ENCODE assay signal across 19 mouse cellular contexts in genomic region chr8:108750806-108751205, GRCm38 (mm10).
DNase-seq lines count a peak whose midpoint lies in the region; ATAC-seq lines count a peak whose summit lies in the region.
"Had no signal": no experiment of that assay in that cellular context is flagged by ENCODE, and none has a peak within 500 bp of the region (broad histone marks: within the 10 kb centered on the region; RNA-seq: fewer than 3 reads in every experiment).

No protein-coding gene starts in this region.

- no peak overlapping the region for H3K27ac ChIP-seq in heart, embryonic 11.5 days (ENCODE audit: low read depth, low read length)
- H3K27ac ChIP-seq: embryonic facial prominence, embryonic 12.5 days; forebrain, embryonic 15.5 days had no signal

- no peak overlapping the region for H3K4me3 ChIP-seq in heart, embryonic 11.5 days (ENCODE audit: low read depth, low read length)
- H3K4me3 ChIP-seq: embryonic facial prominence, embryonic 12.5 days; forebrain, embryonic 15.5 days had no signal

- 88% methylated on average over 9 of the region's 9 CpGs for WGBS in heart, embryonic 11.5 days (ENCODE audit: insufficient replicate concordance)

- ATAC-seq in heart, embryonic 11.5 days (replicated peaks; ENCODE audit: insufficient number of reproducible peaks, low FRiP score, low TSS enrichment) = no peak
- ATAC-seq: forebrain, embryonic 15.5 days; hindbrain, embryonic 16.5 days; inflammation-experienced regulatory T-cells, adult 6 months had no signal

- peaks cover 24% of the 10 kb centered on the region for H3K4me1 ChIP-seq in heart, embryonic 11.5 days (ENCODE audit: control insufficient read depth, insufficient read depth, low read length)

- DNase-seq in heart, adult 11 months = peak; percentile 90
- DNase-seq in 3T3-L1 (ENCODE audit: low read depth, low spot score) = peak; percentile 27
- peak; percentile 23 to 29 for DNase-seq in gastrocnemius, adult 8-10 months (ENCODE audit: low spot score in 2 of 2)
- peak; percentile 39 to 53 for DNase-seq in gastrocnemius, postnatal 36 days
- DNase-seq in T-cell, adult 2 months (ENCODE audit: low spot score) = no peak
- DNase-seq in retina, embryonic 14.5 days (ENCODE audit: low spot score) = no peak
- DNase-seq in layer of hippocampus, adult 18-20 months (ENCODE audit: low spot score in 2 of 2) = no peak
- DNase-seq: adrenal gland, postnatal 14 days; cerebellum, adult 11-12 months; cerebellum, adult 9-10 months; cerebellum, postnatal 25 days; kidney, adult 11 months; kidney, adult 9 months had no signal

- H3K4me2 ChIP-seq in heart, embryonic 11.5 days = no peak overlapping the region
- H3K4me2 ChIP-seq: embryonic facial prominence, embryonic 12.5 days; forebrain, embryonic 15.5 days had no signal

- H3K9ac ChIP-seq in heart, embryonic 11.5 days (ENCODE audit: low read depth, low read length) = no peak overlapping the region
- H3K9ac ChIP-seq: embryonic facial prominence, embryonic 12.5 days; forebrain, embryonic 15.5 days had no signal

- H3K36me3 ChIP-seq in heart, embryonic 11.5 days (ENCODE audit: control insufficient read depth, insufficient read depth, low read length) = no peaks in the 10 kb centered on the region
- H3K36me3 ChIP-seq: embryonic facial prominence, embryonic 12.5 days; forebrain, embryonic 15.5 days had no signal

- H3K27me3 ChIP-seq in heart, embryonic 11.5 days (ENCODE audit: control insufficient read depth, insufficient read depth, low read length) = no peaks in the 10 kb centered on the region
- H3K27me3 ChIP-seq: CH12.LX; embryonic facial prominence, embryonic 12.5 days; forebrain, embryonic 15.5 days had no signal

- no peaks in the 10 kb centered on the region for H3K9me3 ChIP-seq in heart, embryonic 11.5 days (replicated peaks; ENCODE audit: control insufficient read depth, low read length)
- H3K9me3 ChIP-seq: embryonic facial prominence, embryonic 12.5 days; forebrain, embryonic 15.5 days had no signal

- intact Hi-C loops in gastrocnemius, postnatal 36 days (cut with DNase I) = loop anchor here (5.0 kb wide), 1 partner anchor 34 kb away; no protein-coding TSS in a partner anchor

Comparison
In these comparisons a context has a peak if more than half of its experiments do, and no peak if none do; other contexts are left out.
1. DNase-seq: peak in heart, adult 11 months (single experiment), 3T3-L1 (single experiment), gastrocnemius, adult 8-10 months (2 of 2) and gastrocnemius, postnatal 36 days (2 of 2); none in T-cell, adult 2 months (single experiment), retina, embryonic 14.5 days (single experiment) and layer of hippocampus, adult 18-20 months (0 of 2).